Comparison of ENCODE assay signal across 24 mouse cellular contexts in genomic region chr17:87255672-87256071, GRCm38 (mm10). TPM values are rescaled to one million over a fixed set of nuclear protein-coding genes. Genes with fewer than 3 reads are reported as not detected.
DNase-seq lines count a peak whose midpoint lies in the region; ATAC-seq and TF ChIP-seq lines count a peak whose summit lies in the region.
"Had no signal": no experiment of that assay in that cellular context is flagged by ENCODE, and none has a peak within 500 bp of the region (broad histone marks: within the 10 kb centered on the region; RNA-seq: fewer than 3 reads in every experiment).

No protein-coding gene starts in this region.

- H3K27ac ChIP-seq in kidney, adult 2 months (ENCODE audit: insufficient read depth, low read depth, low read length): no peak overlapping the region
- peak overlapping the region; percentile 35 for H3K27ac ChIP-seq in bone marrow, adult 2 months (ENCODE audit: control insufficient read depth, insufficient read depth, low read depth, low read length, poor library complexity)
- H3K27ac ChIP-seq: embryonic facial prominence, embryonic 13.5 days; forebrain, embryonic 15.5 days; hindbrain, embryonic 12.5 days; limb, embryonic 15.5 days; lung, embryonic 15.5 days; stomach, postnatal 0 days had no signal

- peak; percentile 26 for DNase-seq in kidney, adult 2 months
- DNase-seq in kidney, adult 8-10 months: no peak
- no peak for DNase-seq in adrenal gland, postnatal 14 days
- DNase-seq in layer of hippocampus, postnatal 25 days (ENCODE audit: extremely low spot score in 1 of 2, low spot score in 1 of 2): no peak
- no peak for DNase-seq in left cerebral cortex, postnatal 4 days
- DNase-seq: adrenal gland, postnatal 25 days; cerebellum, adult 11 months; cerebellum, adult 9-11 months; gastrocnemius, postnatal 10 days; heart, adult 11 months; kidney, postnatal 4 days; lung, postnatal 36 days; midbrain, embryonic 14.5 days; thymus, adult 2 months had no signal

- no peak overlapping the region for H3K4me3 ChIP-seq in kidney, adult 2 months (ENCODE audit: insufficient read depth, low read depth, low read length)
- H3K4me3 ChIP-seq in bone marrow, adult 2 months (replicated peaks; ENCODE audit: control insufficient read depth, low read depth, low read length): no peak overlapping the region
- H3K4me3 ChIP-seq: embryonic facial prominence, embryonic 13.5 days; forebrain, embryonic 15.5 days; hindbrain, embryonic 12.5 days; limb, embryonic 15.5 days; lung, embryonic 15.5 days had no signal

- H3K36me3 ChIP-seq in kidney, adult 2 months (ENCODE audit: control insufficient read depth, insufficient read depth, low read length): no peaks in the 10 kb centered on the region

- no peaks in the 10 kb centered on the region for H3K27me3 ChIP-seq in kidney, adult 2 months (replicated peaks; ENCODE audit: control insufficient read depth, insufficient read depth, low read length)
- H3K27me3 ChIP-seq: embryonic facial prominence, embryonic 13.5 days; forebrain, embryonic 15.5 days; hindbrain, embryonic 12.5 days; limb, embryonic 15.5 days; lung, embryonic 15.5 days had no signal

- TF ChIP-seq CTCF in kidney, adult 2 months (conservative IDR thresholded peaks at IDR 0.05; ENCODE audit: insufficient read depth, insufficient read length, low read depth, low read length): no peak
- no peak for TF ChIP-seq CTCF in bone marrow, adult 2 months (IDR thresholded peaks at IDR 0.05; ENCODE audit: control insufficient read depth, insufficient read depth, low read length)

- H3K4me1 ChIP-seq in kidney, adult 2 months (ENCODE audit: control insufficient read depth, insufficient read depth, low read length): no peaks in the 10 kb centered on the region
- H3K4me1 ChIP-seq in bone marrow, adult 2 months (ENCODE audit: control insufficient read depth, insufficient read depth, low read length): peaks cover 6% of the 10 kb centered on the region; the same call in 1 of the 2 replicates
- H3K4me1 ChIP-seq: embryonic facial prominence, embryonic 13.5 days; forebrain, embryonic 15.5 days; hindbrain, embryonic 12.5 days; lung, embryonic 15.5 days had no signal

- peak; percentile 89 for ATAC-seq in megakaryocyte, adult 5-6 weeks (ENCODE audit: poor library complexity, severe bottlenecking)
- peak; percentile 48 for ATAC-seq in neutrophil, adult 5-6 weeks (ENCODE audit: extremely low read depth, insufficient number of reproducible peaks, low FRiP score, poor library complexity, severe bottlenecking)
- ATAC-seq: forebrain, embryonic 15.5 days; intestine, postnatal 0 days had no signal

- TF ChIP-seq POLR2A in kidney, adult 2 months (IDR thresholded peaks at IDR 0.05; ENCODE audit: low read depth, low read length): no peak
- no peak for TF ChIP-seq POLR2A in bone marrow, adult 2 months (IDR thresholded peaks at IDR 0.05; ENCODE audit: borderline replicate concordance, control insufficient read depth, low read depth, low read length)

- intact Hi-C loops in left cerebral cortex, postnatal 4 days (cut with DNase I): no loop called here

- WGBS in kidney, adult 2 months: 80% methylated on average over 16 of the region's 16 CpGs
- 24% methylated on average over 16 of the region's 16 CpGs for WGBS in bone marrow, adult 2 months

RNA-seq across cellular contexts. Expression of gene Mcfd2, which starts 10.1 kb away (rescaled TPM):
- 159 and 170 TPM in 2 replicates for polyA plus RNA-seq in kidney, adult 2 months (2012; rRNA removed)
- polyA plus RNA-seq in bone marrow, adult 2 months (2011; ENCODE audit: insufficient read depth, insufficient read length, low replicate concordance, missing spikeins): 10.4 and 15.7 TPM in 2 replicates
- 16.1 and 19.7 TPM in 2 replicates for total RNA-seq in megakaryocyte, adult 5-6 weeks (2015)
- total RNA-seq in megakaryocyte, adult 5-6 weeks (2017): 38.5 and 44.9 TPM in 2 replicates
- 55.9 and 69.6 TPM in 2 replicates for total RNA-seq in neutrophil, adult 5-6 weeks (2017)
- 167 and 183 TPM in 2 replicates for total RNA-seq in adrenal gland, postnatal 14 days (2021)
- 10 to 100 TPM; 51.0 to 53.2 TPM for total RNA-seq in layer of hippocampus, postnatal 25 days (2021)
- total RNA-seq in left cerebral cortex, postnatal 4 days (2021): 10 to 100 TPM; 22.3 to 23.2 TPM

RNA-seq across cellular contexts. Expression of gene Ttc7, which starts 27.0 kb away (rescaled TPM):
- polyA plus RNA-seq in kidney, adult 2 months (2012; rRNA removed): 68.6 and 81.9 TPM in 2 replicates
- 37.3 and 77.9 TPM in 2 replicates for polyA plus RNA-seq in bone marrow, adult 2 months (2011; ENCODE audit: insufficient read depth, insufficient read length, low replicate concordance, missing spikeins)
- total RNA-seq in megakaryocyte, adult 5-6 weeks (2015): 78.8 and 94.9 TPM in 2 replicates
- total RNA-seq in megakaryocyte, adult 5-6 weeks (2017): 94.0 and 96.3 TPM in 2 replicates
- total RNA-seq in neutrophil, adult 5-6 weeks (2017): 176 and 186 TPM in 2 replicates
- total RNA-seq in adrenal gland, postnatal 14 days (2021): 13.2 TPM in 2 replicates
- total RNA-seq in layer of hippocampus, postnatal 25 days (2021): 1 to 10 TPM; 5.1 to 8.1 TPM
- 1 to 10 TPM; 7.7 to 8.7 TPM for total RNA-seq in left cerebral cortex, postnatal 4 days (2021)
